Mouse (Mus musculus) ovary, postnatal 14 days (tissue): Measurements from ENCODE around the gene Nbeal2.

Source experiments
- DNase-seq: peaks from one replicate; pipeline ENCODE4 v3.0.0; 2022; ENCODE audit warnings: low spot score

Gene Nbeal2

DNA sequence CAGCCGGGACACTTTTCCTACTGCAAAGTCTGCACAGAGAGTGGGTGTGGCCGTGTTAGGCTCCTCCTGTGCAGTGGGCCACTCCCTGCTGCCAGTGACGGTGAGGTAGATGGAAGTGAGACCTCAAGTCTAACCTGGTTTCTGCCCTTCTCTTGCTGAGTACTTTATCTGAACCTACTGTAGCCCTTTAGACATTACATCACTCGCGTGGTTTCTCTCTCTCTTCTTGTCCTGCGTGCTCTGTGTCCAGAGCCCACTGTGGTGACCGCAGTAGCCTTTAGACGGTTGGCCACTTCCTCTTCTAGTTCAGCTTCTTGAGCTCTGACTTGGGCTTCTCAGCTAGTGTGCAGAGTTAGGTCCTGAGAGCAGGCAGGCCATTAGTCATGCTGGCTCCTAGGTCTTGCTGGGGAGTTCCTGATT lies 22.5 kb upstream of the Nbeal2 start:
- no peak for DNase-seq

DNA sequence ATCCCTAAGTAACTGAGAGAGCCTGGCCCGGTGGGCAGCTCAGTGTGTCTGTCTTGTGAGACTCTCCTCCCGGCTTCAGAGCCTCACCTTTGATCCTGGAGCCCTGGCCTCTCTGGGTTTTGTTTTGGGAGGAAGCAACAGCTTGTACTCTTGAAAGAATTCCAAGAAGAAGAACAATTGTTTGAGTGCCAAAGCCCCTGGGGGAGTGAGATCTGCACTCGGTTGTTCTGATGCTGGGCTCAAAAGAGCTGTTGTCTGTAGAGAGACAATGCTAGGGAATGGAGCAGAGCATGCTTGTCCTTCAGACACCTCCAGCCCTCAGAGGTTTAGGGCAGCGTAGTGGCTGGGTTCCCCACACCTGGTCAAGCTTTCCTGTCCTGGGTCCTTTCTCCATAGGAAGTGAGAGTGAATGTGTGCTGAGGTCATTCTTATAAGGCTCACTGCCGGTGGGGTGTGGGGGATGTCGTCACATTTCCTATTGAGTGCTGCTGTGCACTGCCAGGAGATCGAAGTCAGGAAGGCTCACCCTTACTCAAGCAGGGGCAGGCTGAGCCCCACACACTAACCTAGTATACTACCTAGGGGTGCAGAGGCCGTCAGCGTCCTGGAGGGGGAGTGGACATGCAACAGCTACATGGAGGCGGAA lies 19.3 kb upstream of the Nbeal2 start:
- DNase-seq: no peak

DNA sequence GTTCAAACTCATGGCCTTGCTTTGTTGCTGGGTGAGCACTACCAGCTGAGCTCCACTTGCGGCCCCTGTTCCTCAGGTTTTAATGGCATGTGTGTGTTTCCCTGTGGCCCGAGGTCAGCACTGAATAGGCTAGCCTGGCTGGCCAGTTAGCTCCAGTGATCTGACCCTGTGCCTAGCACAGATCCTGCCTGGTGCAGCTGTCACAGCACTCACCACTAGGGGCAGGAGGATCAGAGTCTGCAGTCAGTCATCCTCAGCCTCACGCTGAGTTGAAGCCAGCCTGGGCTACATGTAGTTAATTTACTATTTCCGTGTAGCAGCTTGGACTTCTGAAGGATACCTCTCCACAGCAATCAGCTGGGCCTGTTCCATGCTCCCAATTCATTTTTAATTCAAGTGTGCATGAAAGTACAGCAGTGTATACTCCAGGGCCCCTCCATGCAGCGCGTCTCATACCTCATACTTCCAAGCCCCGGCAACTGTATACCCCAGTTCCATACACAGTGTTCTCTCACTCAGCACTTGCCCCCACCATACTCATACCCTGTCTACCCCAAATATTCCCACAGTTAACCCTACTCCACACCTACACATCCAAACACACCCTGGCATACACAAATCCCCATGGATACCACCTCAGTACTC lies 18.6 kb upstream of the Nbeal2 start:
- DNase-seq: no peak

DNA sequence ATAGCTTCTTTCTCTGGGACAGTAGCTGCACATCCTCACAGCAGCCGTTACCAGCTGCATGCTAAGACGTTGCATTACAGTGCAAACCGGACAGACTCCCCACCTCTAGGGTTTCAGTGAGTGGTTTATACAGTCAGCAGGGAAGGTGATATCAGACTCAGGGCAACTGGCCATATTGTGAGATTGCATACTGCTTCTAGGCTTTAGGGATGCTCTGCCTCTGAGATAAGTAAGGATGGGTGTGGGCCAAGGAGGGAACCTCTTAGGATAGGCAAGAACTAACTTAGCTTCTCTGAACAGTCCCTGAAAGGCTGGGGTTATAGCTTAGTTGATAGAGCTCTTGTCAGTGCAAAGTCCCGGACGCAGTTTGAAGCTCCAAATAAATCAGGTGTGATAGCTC lies 15.8 kb upstream of the Nbeal2 start:
- DNase-seq: no peak

DNA sequence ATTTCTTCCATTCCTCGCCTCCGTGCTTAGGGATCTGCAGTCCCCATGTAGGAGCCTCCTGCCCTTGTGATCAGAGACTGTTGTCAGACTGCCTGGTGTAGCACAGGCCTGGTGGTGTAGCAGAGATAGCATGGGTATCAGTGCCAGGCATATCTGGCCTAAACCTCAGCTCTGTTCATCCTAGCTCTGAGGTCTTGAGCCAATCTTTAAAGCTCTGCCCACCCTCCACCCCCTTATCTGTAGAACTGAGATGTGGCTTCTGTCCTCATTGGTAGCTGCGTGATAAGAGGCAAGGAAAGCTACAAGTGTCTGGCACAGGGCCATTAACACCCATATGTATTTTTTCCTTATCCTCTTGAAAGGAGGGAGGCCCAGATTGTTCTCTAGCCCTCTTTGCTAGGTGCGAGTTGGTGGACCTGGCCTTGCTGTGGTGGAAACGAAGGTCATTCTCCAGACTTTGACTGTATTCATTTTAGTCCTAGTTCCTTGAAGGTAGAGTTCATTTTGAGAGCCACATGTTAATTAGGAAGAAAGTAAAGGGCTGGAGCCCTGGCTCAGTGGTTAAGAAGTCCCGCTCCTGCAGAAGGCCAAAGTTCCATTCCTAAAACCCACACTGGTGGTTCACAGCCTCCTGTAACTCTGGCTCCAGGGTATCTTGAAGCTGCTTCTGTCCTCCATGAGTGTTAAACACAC lies 14.8 kb upstream of the Nbeal2 start:
- no peak for DNase-seq

DNA sequence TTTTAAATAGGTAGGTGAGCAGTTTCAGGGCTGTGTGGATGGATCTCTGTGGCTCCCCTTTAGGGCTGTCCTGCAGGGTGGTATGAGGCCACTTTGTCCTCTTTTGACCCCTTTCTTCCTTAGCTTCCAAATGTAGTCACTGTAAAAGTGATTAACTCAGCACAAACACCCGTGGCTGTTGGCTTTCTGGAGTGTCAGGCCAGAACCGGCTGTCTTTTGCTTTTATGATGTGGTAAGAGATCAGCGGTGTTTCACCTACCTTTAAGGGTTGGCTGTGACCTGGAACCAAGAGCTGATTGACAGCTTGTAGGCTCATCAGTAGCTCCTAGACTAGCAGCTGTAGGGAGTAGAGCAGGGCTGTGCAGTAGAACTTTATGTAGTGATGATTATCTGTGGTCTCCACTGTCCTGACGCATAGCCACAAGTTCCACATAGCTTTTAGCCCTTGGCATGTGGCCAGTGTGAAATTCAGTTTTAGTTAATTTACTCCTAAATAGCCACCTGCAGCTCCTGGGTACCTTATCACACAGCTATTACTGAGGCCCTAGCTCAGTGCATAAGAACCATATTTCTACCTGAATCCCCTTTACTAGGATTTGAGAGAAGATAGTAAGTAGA lies 13.4 kb upstream of the Nbeal2 start:
- no peak for DNase-seq

DNA sequence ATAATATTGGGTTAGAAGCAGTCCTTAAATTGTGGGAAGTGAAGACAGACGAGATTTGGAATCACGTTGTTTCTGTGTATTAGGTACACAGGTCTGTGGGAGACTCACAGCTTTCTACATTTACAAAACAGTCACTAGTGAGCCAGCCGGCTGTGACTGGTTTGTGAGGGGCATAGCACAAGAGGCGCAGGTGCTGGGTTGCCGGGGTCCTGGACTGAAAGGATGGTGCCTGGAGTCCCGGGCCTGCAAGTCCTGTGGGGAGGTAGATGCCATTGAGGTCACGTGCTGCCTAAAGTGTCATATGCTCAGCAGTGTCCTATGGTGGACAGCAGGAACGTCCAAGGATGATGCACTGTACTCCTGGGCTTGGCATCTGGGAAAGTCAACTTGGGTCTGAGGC lies 12.4 kb upstream of the Nbeal2 start:
- DNase-seq: no peak

DNA sequence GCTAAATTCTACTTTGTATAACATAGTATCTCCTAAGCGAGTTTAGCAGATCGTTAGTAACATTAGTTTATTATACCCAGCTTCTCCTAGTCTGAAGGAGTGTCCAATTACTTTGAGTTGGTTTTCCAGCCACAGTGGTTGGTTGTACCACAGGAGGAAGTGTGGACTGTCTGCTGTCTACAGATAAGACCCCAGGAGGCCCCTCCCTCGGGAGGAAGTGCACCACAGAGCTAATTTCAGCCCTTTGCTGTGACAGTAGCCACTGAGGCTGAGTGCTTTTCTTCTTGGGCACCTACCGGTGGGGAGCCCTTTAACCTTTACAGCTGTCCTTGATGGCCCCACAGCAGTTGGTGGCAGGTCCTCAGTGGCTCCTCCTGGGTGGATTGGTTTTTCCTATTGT lies 12.0 kb upstream of the Nbeal2 start:
- DNase-seq: no peak

DNA sequence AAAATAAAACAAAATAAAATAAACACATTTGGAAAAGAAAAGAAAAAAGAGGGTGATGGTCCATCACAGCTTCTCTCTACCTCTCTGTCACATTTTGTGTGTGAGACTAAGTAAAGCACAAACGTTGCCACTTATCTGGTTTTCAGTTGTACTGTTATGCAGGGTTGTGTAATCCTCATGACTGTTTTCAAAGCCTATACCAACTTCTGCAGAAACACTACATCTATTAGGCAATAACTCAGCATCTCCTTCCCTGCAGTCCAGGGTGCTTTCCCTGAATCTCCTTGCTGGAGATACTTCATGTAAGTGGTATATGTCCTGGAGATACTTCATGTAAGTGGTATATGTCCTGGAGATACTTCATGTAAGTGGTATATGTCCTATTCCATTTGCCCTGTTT lies 8.9 kb upstream of the Nbeal2 start:
- DNase-seq: no peak

DNA sequence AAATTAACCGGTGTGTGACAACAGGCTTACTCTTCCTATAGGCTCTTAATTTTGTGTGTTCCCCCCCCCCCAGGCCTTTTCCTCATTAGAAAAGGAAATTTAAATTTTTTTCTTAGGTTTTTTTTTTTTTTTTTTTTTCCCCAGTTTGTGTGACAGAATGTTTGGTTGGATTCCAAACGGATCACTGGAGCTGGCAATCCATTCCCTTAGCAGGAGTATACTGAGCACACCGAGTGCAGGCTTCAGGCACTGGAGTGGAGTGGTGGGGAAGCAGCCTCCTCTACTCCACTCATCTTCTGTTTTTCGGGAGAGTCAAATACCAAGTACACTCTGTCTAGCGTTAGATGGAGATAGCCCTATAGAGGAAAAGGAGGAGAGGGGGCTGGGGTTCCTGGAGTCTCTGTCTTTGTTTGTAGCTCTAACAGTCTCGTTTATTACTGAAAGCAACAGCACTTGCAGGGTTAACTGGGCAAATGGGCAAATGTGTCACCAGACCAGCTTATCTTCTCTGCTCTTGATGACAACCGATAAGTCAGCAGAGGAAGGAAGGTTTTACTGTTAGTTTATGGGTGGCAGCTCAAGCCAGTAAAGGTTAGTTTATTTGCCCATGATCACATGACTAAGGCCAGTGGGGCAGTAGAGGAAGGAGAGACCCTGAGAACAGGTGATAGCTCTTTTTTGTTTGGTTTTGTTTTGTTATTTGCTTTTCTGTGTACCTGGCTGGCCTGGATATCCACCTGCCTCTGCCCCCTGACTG lies 7.1 kb upstream of the Nbeal2 start:
- DNase-seq: no peak

DNA sequence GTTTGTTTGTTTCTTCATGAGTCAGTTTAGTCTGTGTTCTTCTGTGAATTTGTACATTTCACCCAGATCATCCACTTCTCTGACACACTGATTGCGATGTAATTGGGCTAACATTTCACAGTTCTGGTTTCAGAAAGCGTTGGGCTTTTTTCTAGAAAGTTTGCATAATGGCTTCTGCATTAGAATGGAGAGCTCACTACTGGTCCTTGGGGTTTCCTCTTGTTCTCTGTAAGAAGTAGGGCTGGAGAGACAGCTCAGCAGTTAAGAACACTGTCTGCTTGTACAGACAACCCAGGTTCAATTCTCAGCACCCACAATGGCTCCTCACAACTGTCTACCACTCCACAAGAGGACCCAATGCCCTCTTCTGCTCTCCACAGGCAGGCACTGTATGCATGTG lies 6.2 kb upstream of the Nbeal2 start:
- DNase-seq: no peak

DNA sequence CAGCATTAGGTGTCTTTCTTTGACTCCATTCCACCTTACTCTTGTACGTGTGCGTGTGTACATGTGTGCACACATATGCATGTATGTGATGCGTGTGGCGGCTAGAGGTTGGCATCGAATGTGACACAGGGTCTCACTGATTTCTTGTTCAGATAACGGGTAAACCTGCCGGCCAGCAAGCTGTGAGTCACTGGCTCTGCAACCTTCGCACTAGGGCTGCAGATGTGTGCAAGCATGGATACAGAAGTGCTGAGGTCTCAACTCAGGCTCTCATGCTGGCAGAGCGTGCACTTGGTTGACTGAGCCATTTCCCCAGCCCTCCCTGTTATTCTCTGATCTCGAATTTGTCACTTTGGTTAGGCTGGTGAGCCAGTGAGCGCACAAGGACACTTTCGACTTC lies 5.6 kb upstream of the Nbeal2 start:
- no peak for DNase-seq

DNA sequence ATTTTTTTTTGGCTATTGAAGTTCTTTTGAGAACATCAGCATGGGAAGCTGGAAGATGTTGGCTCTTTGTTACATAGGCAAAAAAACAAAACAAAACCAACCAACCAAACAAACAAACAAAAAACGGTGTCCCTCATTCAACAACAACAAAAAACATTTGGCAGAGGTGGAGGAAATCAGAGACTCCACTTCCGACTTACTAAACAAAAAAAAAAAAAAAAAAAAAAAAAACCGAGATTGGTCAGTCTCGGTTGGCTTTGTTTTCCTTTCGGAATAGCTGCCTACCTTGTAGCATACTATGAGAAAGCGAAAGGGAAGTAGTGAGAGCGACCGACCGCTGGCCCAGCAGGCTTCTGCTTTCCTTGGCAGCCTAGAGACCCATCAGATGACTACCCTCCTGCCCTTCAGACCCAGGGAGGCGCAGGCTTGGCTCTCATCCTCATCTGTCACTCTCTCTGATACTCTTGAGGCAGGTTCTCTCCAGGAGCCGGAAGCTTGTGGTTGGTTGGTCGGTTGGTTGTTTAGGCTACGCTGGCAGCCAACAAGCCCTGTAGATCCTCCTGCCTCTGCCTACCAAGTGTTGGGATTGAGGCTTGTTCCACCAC lies 3.6 kb upstream of the Nbeal2 start:
- no peak for DNase-seq

DNA sequence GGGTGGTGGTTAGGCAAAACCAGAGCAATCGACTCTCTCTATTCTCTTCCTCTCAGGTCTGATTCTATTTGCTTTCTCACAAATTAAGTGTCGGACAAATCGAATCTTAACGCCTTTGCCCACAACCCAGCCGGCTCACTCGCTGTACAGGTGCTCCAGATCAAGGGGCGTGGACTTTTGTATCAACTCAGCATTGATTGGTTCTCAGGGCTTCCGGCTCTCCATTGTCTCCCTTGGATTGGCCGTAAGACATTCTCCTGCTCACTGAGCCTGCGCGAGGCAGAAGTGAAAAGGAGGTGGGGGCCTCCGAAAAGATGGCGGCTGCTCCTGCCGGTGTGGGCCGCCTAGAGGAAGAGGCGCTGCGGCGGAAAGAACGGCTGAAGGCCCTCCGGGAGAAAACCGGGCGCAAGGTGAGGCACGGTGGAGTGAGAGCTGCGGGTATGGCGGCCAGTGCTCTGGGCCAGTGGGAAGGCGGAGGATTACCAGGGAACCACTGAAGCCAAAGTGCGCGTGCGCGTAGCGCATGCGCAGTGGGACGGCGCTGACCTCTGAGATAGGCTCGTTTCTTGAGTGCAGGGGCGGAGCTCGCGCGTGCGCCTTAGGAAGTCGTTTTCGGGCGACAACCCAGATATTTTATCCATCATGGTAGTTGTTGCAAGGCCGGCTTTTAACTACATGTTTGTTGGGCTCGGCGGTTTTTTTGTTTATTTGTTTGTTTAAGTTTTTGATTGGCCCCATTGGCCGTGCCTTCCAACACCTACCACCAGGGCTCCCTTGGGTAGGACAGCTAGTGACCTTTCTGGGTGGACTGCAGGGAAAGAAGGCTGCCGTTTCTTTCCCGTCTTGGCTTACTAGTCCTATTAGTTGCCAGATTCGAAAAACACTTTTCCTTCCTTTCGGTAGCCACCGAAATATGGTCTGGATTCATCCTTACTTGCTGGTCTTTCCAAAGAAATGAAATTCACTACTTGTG lies 2.6 kb upstream of the Nbeal2 start, which contains the start of gene Ccdc12:
Gene Ccdc12 (plus strand): TSS at position 255 of the 973 bp plus-strand sequence.
- peak; percentile 91 for DNase-seq

DNA sequence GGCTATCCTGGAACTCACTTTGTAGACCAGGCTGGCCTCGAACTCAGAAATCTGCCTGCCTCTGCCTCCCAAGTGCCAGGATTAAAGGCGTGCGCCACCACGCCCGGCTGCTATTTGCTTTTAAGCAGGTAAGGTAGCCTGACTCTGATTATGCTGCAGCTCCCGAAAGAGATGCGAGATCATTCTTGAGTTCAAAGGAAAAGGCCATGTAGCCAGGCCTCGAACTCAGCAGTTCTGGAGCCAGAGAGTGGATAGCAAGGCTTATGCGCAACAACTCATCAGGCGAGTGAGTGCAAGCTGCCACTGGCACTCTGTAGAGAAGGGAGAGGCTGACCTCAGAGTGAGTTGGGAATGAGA lies 1.7 kb upstream of the Nbeal2 start:
- no peak for DNase-seq

DNA sequence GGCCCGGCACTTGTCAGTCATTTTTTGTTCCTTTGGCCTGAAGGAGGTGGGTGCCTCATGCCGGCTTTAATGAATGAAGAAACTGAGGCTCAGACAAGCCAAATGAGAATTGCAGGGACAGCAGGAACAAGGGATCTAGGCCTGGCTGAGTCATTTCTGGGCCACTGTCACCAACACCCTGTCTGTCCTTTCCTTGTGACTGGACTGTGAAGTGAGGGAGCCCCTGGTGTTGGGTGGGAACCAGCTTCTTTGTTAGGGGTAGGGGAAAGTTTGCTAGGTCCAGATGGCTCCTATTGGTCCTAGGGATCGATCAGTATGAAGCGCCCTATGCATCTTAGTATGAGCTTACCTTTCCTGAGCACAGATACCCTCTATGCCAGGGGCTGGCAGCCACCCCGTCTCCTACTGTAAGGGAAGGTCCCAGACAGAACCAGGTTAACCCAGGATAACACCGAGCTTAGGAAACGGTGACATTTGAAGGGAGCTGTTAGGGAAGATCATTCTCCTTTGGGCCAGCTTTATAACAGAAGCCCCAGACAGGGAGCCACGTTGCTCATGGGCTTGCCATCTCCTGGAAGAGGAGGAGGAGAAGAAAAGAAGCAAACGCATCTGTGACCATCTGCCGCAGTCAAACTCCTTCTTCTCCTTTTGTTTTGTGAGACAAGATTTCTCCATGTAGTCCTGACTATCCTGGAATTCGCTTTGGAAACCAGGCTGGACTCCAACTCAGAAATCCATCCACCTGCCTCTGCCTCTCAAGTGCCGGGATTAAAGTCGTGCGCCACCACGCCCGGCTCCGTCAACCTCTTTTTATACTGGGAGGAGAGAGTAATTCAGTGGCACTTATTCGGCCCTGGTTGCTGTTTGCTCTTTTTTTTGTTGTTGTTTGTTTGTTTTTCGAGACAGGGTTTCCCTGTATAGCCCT lies 1.0 kb upstream of the Nbeal2 start:
- no peak for DNase-seq

DNA sequence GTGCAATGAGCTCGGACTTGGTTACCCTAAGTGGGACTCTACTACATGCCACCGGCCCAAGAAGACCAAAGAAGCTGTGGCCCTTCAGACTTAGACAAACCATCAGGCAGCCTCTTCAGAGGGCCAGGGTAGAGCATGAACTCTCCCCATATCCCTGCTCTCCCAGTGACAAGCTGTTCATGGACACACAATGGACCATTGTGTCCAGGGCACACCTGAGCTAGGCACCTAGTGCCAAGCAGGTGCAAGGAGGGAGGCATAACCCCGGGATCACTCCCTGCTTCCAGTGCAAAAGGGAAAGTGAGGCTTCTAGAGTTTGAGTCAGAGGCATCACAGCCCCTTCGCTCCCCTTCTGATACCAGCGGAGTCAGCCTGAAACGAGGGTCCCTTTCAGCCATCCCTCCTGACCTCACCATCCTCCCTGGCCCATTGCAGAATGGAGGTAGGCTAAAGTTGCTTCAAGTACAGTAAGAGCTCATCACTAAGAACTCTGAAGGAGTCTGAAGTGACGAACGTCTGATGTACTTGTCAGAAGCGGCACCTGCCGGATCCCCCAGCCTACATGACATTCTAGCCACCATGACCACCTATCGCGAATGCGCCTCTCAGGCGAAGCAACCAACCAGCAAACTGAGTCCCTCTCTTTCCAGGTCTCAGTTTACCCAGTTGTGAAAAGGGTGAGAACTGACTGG lies 852 bp downstream of the Nbeal2 start:
- DNase-seq: no peak

DNA sequence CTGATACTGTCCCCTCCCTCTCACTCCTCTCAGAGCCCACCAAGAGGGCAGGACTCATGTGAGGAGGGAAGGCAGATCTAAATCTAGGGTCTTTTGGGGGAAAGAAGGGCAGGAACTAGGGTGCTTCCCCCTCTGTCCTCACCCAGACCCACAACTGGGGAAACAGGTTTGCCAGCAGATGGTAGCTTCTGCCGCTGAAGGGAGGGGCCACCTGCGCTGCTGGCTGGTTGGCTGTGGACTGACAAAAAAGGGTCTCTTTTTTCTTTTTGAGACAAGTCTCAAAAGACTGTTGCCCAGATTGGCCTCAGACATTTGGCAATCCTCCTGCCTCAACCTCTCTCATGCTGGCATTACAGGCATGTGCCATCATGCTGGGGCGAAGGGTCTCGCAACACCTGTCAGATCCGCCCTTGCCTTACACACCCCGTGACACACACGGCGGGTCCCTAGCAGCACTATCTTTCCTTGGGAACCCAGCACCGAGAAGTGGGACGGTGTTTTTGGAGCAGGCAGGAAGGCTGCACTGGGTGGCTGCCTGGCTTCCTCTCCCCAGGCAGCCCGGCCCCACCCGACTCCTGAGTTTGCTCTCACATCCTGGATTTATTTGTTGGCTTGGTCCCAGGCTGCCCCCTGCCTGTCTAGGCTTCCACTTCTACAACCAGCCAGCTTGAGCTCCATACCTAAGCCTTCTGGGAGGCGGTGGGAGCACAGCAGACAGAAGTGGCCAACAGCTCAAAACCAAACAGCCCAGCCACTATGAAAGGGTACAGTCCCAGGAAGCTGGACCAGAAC lies 1.8 kb downstream of the Nbeal2 start:
- no peak for DNase-seq
